In genomic region chr3:150695751-150696150, GRCm38 (mm10) we compare ENCODE assay signal across 27 mouse cellular contexts.
"Had no signal": no experiment of that assay in that cellular context is flagged by ENCODE, and none has a peak within 500 bp of the region (broad histone marks: within the 10 kb centered on the region; RNA-seq: fewer than 3 reads in every experiment).

No protein-coding gene starts in this region.

- DNase-seq: cerebellum, adult 8-10 months; cerebellum, adult 9-10 months; cerebellum, adult 9-11 months; cerebellum, postnatal 10 days; cerebellum, postnatal 14 days; cerebellum, postnatal 25 days; cerebellum, postnatal 36 days; embryo, embryonic 11 days; forebrain, postnatal 0 days; gastrocnemius, adult 2 months; gastrocnemius, postnatal 10 days; gastrocnemius, postnatal 14 days; gastrocnemius, postnatal 36 days; heart, adult 11 months; heart, adult 18-20 months; heart, adult 2 months had no signal

- H3K9ac ChIP-seq: embryonic facial prominence, embryonic 12.5 days; embryonic facial prominence, embryonic 13.5 days; embryonic facial prominence, embryonic 15.5 days; forebrain, embryonic 12.5 days; forebrain, embryonic 13.5 days; forebrain, embryonic 15.5 days; forebrain, postnatal 0 days had no signal

- H3K27ac ChIP-seq: embryonic facial prominence, embryonic 10.5 days; embryonic facial prominence, embryonic 12.5 days; embryonic facial prominence, embryonic 13.5 days; embryonic facial prominence, embryonic 15.5 days; forebrain, embryonic 10.5 days; forebrain, embryonic 12.5 days; forebrain, embryonic 13.5 days; forebrain, embryonic 15.5 days; gastrocnemius, adult 2 months; heart, adult 2 months had no signal

- H3K27me3 ChIP-seq: embryonic facial prominence, embryonic 12.5 days; embryonic facial prominence, embryonic 13.5 days; embryonic facial prominence, embryonic 15.5 days; forebrain, embryonic 12.5 days; forebrain, embryonic 13.5 days; forebrain, embryonic 15.5 days had no signal

- ATAC-seq: forebrain, embryonic 13.5 days; forebrain, embryonic 14.5 days; forebrain, embryonic 15.5 days; forebrain, embryonic 16.5 days; forebrain, postnatal 0 days had no signal

- H3K4me1 ChIP-seq: embryonic facial prominence, embryonic 10.5 days; embryonic facial prominence, embryonic 12.5 days; embryonic facial prominence, embryonic 13.5 days; embryonic facial prominence, embryonic 15.5 days; forebrain, embryonic 10.5 days; forebrain, embryonic 12.5 days; forebrain, embryonic 13.5 days; forebrain, embryonic 15.5 days had no signal

- H3K4me2 ChIP-seq: embryonic facial prominence, embryonic 12.5 days; embryonic facial prominence, embryonic 13.5 days; embryonic facial prominence, embryonic 15.5 days; forebrain, embryonic 12.5 days; forebrain, embryonic 13.5 days; forebrain, embryonic 15.5 days had no signal

- H3K4me3 ChIP-seq: embryonic facial prominence, embryonic 10.5 days; embryonic facial prominence, embryonic 12.5 days; embryonic facial prominence, embryonic 13.5 days; embryonic facial prominence, embryonic 15.5 days; erythroblast, embryonic 14.5 days; forebrain, embryonic 10.5 days; forebrain, embryonic 12.5 days; forebrain, embryonic 13.5 days; forebrain, embryonic 15.5 days; gastrocnemius, adult 2 months; heart, adult 2 months had no signal

- H3K9me3 ChIP-seq: embryonic facial prominence, embryonic 10.5 days; embryonic facial prominence, embryonic 12.5 days; embryonic facial prominence, embryonic 13.5 days; embryonic facial prominence, embryonic 15.5 days; forebrain, embryonic 10.5 days; forebrain, embryonic 12.5 days; forebrain, embryonic 13.5 days; forebrain, embryonic 15.5 days had no signal

- H3K36me3 ChIP-seq: embryonic facial prominence, embryonic 10.5 days; embryonic facial prominence, embryonic 12.5 days; embryonic facial prominence, embryonic 13.5 days; embryonic facial prominence, embryonic 15.5 days; forebrain, embryonic 10.5 days; forebrain, embryonic 12.5 days; forebrain, embryonic 15.5 days had no signal
